Mouse (Mus musculus): ENCODE measurements around the gene Gm8122. TPM values are rescaled to one million over a fixed set of nuclear protein-coding genes. Genes with fewer than 3 reads are reported as not detected.
"Not testable (repeated sequence)": the region's sequence is repeated elsewhere in the genome, so short reads cannot be mapped to it uniquely, and the experiment has no call there.

Gm8122 gene
- polyA plus RNA-seq, 1 experiment from 2014 or later: not detected

DNA sequence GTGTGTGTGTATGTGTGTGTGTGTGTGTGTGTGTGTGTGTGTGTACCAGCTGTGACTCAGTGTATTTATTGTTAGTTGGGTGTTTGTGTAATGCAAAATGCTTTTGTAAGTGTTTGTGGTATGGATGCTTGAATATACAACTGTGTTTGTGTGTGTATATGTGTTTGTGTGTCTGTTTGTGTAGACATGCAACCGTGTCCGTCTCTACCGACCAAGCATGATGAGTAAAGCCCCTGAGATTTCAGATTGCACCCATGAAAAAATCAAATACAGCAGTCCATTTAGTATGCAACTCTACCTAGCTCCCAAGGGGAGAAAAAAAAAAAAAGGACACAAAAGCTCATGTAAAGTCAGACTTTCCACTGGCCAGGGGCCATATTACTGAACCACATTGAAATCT is 28.3 kb upstream of the Gm8122 start:
- not testable (repeated sequence) for H3K36me3 ChIP-seq (ENCODE audit: control insufficient read depth, insufficient read depth, low read length); H3K9me3 ChIP-seq (ENCODE audit: control insufficient read depth, low read length); H3K27ac ChIP-seq (ENCODE audit: low read depth, low read length); DNase-seq (ENCODE audit: low spot score); H3K27me3 ChIP-seq (ENCODE audit: control insufficient read depth, insufficient read depth, low read length); H3K4me1 ChIP-seq (ENCODE audit: control insufficient read depth, insufficient read depth, low read length); ATAC-seq (ENCODE audit: insufficient read depth, low FRiP score, low TSS enrichment); H3K4me2 ChIP-seq (ENCODE audit: low read depth); H3K4me3 ChIP-seq (ENCODE audit: low read depth, low read length); H3K9ac ChIP-seq (ENCODE audit: low read length)
- WGBS: 94% methylated on average over 3 of the region's 3 CpGs

- not testable (repeated sequence) for H3K27ac ChIP-seq (ENCODE audit: low read depth, low read length); H3K36me3 ChIP-seq (ENCODE audit: control insufficient read depth, insufficient read depth, low read length); ATAC-seq (ENCODE audit: insufficient read depth, low FRiP score, low TSS enrichment); H3K27me3 ChIP-seq (ENCODE audit: control insufficient read depth, insufficient read depth, low read length); H3K4me2 ChIP-seq (ENCODE audit: low read depth); H3K4me3 ChIP-seq (ENCODE audit: low read depth, low read length); H3K9ac ChIP-seq (ENCODE audit: low read length); H3K4me1 ChIP-seq (ENCODE audit: control insufficient read depth, insufficient read depth, low read length); DNase-seq (ENCODE audit: low spot score); H3K9me3 ChIP-seq (ENCODE audit: control insufficient read depth, low read length)
- whole genome bisulfite sequencing: 92% methylated on average over 2 of the region's 4 CpGs
These were observed 23.2 kb upstream of the Gm8122 start, which contains the start of gene Gm8126 for GRCm38 (mm10) chr14:43258349-43258748. Gene Gm8126, plus strand, starts transcription at chr14:43258649.

DNA sequence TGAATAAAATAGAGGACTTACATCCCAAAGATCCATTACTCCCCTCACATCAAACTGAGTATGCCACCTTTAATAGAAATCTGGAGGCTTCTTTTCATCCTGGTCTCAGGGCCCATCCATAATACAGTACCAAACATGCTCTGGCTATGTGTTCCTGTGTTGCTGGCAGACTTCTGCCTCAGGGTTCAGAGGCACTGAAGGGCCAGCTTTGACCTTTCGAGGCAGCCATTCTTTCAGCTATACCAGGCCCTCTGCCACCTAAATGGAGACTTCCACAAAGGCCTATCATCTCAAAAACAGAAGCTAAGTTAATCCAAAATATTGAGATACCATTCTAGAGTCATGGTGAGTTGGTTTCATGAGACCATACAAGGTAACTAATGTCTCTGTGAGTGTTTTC is 21.4 kb upstream of the Gm8122 start:
- H3K27me3 ChIP-seq (ENCODE audit: control insufficient read depth, insufficient read depth, low read length); H3K4me3 ChIP-seq (ENCODE audit: low read depth, low read length); H3K9ac ChIP-seq (ENCODE audit: low read length); H3K4me1 ChIP-seq (ENCODE audit: control insufficient read depth, insufficient read depth, low read length); DNase-seq (ENCODE audit: low spot score); H3K9me3 ChIP-seq (ENCODE audit: control insufficient read depth, low read length); H3K27ac ChIP-seq (ENCODE audit: low read depth, low read length); ATAC-seq (ENCODE audit: insufficient read depth, low FRiP score, low TSS enrichment); H3K4me2 ChIP-seq (ENCODE audit: low read depth); H3K36me3 ChIP-seq (ENCODE audit: control insufficient read depth, insufficient read depth, low read length): not testable (repeated sequence)
- WGBS: 82% methylated on average over 1 of the region's 1 CpGs

DNA sequence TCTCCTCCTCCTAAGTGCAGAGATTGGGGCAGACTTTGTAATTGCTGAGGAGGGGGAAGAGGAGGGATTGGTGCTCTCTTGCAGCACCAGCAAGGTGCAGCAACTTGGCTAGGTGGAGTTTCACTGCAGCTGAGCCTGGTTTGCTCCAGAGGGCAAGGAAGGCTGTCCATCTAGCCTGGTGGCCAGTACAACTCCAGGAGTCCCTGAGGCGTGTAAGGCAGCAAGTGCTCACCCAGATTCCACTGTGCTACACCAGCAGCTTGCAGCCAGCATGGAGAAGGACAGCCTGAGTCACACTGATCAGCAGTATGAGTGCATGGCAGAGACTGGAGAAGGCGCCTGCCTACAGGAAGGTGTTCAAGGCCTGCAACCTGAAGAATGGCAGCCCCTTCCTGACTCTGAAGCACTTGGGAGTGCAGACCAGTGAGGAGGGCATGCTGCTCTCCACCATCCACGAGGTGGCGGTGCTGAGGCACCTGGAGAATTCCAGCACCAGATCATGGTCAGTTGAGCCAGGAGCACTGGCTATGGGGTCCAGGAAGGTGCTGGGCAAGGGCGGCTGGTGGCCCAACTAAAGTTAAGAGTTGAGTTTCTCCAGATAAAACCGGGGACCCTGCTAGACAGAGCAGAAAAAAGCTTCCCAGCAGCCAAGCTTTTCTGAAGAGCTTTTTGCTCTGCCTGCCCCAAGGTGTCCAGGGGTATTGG is 15.6 kb upstream of the Gm8122 start:
- H3K9ac ChIP-seq (ENCODE audit: low read length); H3K4me3 ChIP-seq (ENCODE audit: low read depth, low read length); H3K36me3 ChIP-seq (ENCODE audit: control insufficient read depth, insufficient read depth, low read length); H3K27me3 ChIP-seq (ENCODE audit: control insufficient read depth, insufficient read depth, low read length); H3K9me3 ChIP-seq (ENCODE audit: control insufficient read depth, low read length); H3K27ac ChIP-seq (ENCODE audit: low read depth, low read length); H3K4me1 ChIP-seq (ENCODE audit: control insufficient read depth, insufficient read depth, low read length); H3K4me2 ChIP-seq (ENCODE audit: low read depth); DNase-seq (ENCODE audit: low spot score); ATAC-seq (ENCODE audit: insufficient read depth, low FRiP score, low TSS enrichment): not testable (repeated sequence)
- 33% methylated on average over 5 of the region's 6 CpGs for WGBS

DNA sequence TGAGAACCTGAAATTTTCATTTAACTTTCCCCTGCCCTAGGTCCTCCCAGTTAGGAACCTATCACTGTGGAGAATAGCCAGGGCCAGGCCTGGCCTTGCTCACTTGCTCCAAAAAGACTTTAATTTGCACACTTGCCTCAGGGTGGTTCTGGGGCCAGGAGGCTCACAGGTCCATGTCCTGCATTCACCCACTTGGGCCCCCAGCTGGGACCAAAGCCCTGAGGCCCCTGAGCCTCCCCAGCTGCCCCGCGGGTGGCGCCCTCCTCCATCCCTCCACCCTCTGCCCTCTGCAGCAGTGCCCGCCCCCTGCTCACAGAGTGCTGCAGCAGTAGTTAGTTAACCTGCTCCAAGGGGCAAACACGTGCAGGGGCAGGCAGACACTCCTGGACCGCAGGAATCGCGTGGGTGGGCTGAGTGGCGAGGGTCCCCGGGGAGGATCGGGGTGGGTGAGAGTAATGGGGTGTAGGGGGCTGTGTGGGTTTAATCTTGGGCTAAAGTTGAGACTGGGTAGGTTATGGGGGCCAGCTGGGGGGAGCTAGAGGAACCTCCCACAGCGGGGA is 14.6 kb upstream of the Gm8122 start:
- H3K4me1 ChIP-seq (ENCODE audit: control insufficient read depth, insufficient read depth, low read length); H3K27ac ChIP-seq (ENCODE audit: low read depth, low read length); ATAC-seq (ENCODE audit: insufficient read depth, low FRiP score, low TSS enrichment); H3K9me3 ChIP-seq (ENCODE audit: control insufficient read depth, low read length); H3K27me3 ChIP-seq (ENCODE audit: control insufficient read depth, insufficient read depth, low read length); H3K36me3 ChIP-seq (ENCODE audit: control insufficient read depth, insufficient read depth, low read length); H3K4me2 ChIP-seq (ENCODE audit: low read depth); DNase-seq (ENCODE audit: low spot score); H3K4me3 ChIP-seq (ENCODE audit: low read depth, low read length); H3K9ac ChIP-seq (ENCODE audit: low read length): not testable (repeated sequence)
- 13% methylated on average over 8 of the region's 12 CpGs for WGBS

- not testable (repeated sequence) for H3K4me2 ChIP-seq (ENCODE audit: low read depth); H3K4me3 ChIP-seq (ENCODE audit: low read depth, low read length); ATAC-seq (ENCODE audit: insufficient read depth, low FRiP score, low TSS enrichment); H3K4me1 ChIP-seq (ENCODE audit: control insufficient read depth, insufficient read depth, low read length); DNase-seq (ENCODE audit: low spot score); H3K27ac ChIP-seq (ENCODE audit: low read depth, low read length); H3K9ac ChIP-seq (ENCODE audit: low read length); H3K27me3 ChIP-seq (ENCODE audit: control insufficient read depth, insufficient read depth, low read length); H3K36me3 ChIP-seq (ENCODE audit: control insufficient read depth, insufficient read depth, low read length); H3K9me3 ChIP-seq (ENCODE audit: control insufficient read depth, low read length)
These were observed 2.7 kb upstream of the Gm8122 start for GRCm38 (mm10) chr14:43237769-43238168.

Other genes starting within 250 kb of the Gm8122 start
- not detected in 2 replicates for gene Gm8082, start 241.7 kb downstream of the Gm8122 start, polyA plus RNA-seq (2014; fragmentation: Nextera tagmentation; extraction: Ambion mirVana)
- not detected in 2 replicates for gene Gm10376, start 219.7 kb downstream of the Gm8122 start, polyA plus RNA-seq (2014; fragmentation: Nextera tagmentation; extraction: Ambion mirVana)
- gene Gm8094, start 158.7 kb downstream of the Gm8122 start, polyA plus RNA-seq (2014; fragmentation: Nextera tagmentation; extraction: Ambion mirVana): not detected in 2 replicates
- gene Gm8104, start 134.7 kb downstream of the Gm8122 start, polyA plus RNA-seq (2014; fragmentation: Nextera tagmentation; extraction: Ambion mirVana): not detected in 2 replicates
- not detected in 2 replicates for gene Gm7233, start 55.4 kb downstream of the Gm8122 start, polyA plus RNA-seq (2014; fragmentation: Nextera tagmentation; extraction: Ambion mirVana)
- gene Gm8126, start 23.3 kb upstream of the Gm8122 start, polyA plus RNA-seq (2014; fragmentation: Nextera tagmentation; extraction: Ambion mirVana): not detected in 2 replicates
- gene Gm9732, start 39.7 kb upstream of the Gm8122 start, polyA plus RNA-seq (2014; fragmentation: Nextera tagmentation; extraction: Ambion mirVana): not detected in 2 replicates
- gene Gm8127, start 58.5 kb upstream of the Gm8122 start, polyA plus RNA-seq (2014; fragmentation: Nextera tagmentation; extraction: Ambion mirVana): not detected in 2 replicates
- gene 1700001F09Rik, start 112.5 kb upstream of the Gm8122 start, polyA plus RNA-seq (2014; fragmentation: Nextera tagmentation; extraction: Ambion mirVana): not detected in 2 replicates
- gene Gm8138, start 181.0 kb upstream of the Gm8122 start, polyA plus RNA-seq (2014; fragmentation: Nextera tagmentation; extraction: Ambion mirVana): not detected in 2 replicates

Measured in neural tube, embryonic 11.5 days (tissue).